Mouse (Mus musculus) left cerebral cortex, adult 6 months (tissue): ENCODE results near the gene Mn1. TPM values are rescaled to one million over a fixed set of nuclear protein-coding genes. Genes with fewer than 3 reads are reported as not detected.

ENCODE experiments used
- long read RNA-seq, 2 experiments: library from polyadenylated mRNA; unstranded; transcript quantifications; one replicate each; pipeline ENCODE4 v2.0.0; 2019 to 2020
- polyA plus RNA-seq: library from polyadenylated mRNA; unstranded; fragments of <200 nt; fragmentation: Nextera tagmentation; gene quantifications from 2 replicates; pipeline ENCODE4 v1.2.3, GENCODE M21; 2021

Mn1 gene
- 31.3 and 32.0 TPM in 2 replicates for polyA plus RNA-seq
- long read RNA-seq, experiment 1, full-length matches to known transcripts: 17 of 44 reads
- long read RNA-seq, experiment 1, partial matches to known transcripts: 0 of 44 reads
- long read RNA-seq, experiment 1, other reads (novel, unspliced or antisense): 27 of 44 reads
- long read RNA-seq, experiment 2, full-length matches to known transcripts: 2 of 69 reads
- long read RNA-seq, experiment 2, partial matches to known transcripts: 0 of 69 reads
- long read RNA-seq, experiment 2, other reads (novel, unspliced or antisense): 67 of 69 reads

GRCm38 (mm10) chr5:111416591-111417374, at the start of gene Mn1:
Mn1 (plus strand) TSS chr5:111417362.

Other genes with a start within 250 kb of the Mn1 start
- gene Pitpnb, start 86.6 kb upstream of the Mn1 start, polyA plus RNA-seq: 74.6 and 97.1 TPM in 2 replicates